Mouse (Mus musculus) forebrain, embryonic 14.5 days (tissue): Measurements from ENCODE around the gene Gbx2. TPM values are rescaled to one million over a fixed set of nuclear protein-coding genes. Genes with fewer than 3 reads are reported as not detected.

Experiments used
- ATAC-seq: fragments of 200-750 bp; cut with Nextera tagmentation; 2 replicates; pipeline ENCODE4 v1.8.0; 2017; ENCODE audit warnings: mild to moderate bottlenecking, moderate library complexity
- DNase-seq: peaks from one replicate; pipeline ENCODE4 v3.0.0-alpha.2; 2015; ENCODE audit warnings: low spot score
- H3K27ac ChIP-seq: fragments of 300-500 bp; sonication (generic); 2 replicates; pipeline ENCODE4 v1.5.1; 2014; ENCODE audit warnings: low read depth, mild to moderate bottlenecking, control low read depth, low read length, moderate library complexity
- H3K27me3 ChIP-seq: fragments of 300-500 bp; sonication (generic); replicated peaks from 2 replicates; pipeline ENCODE4 v1.6.1; 2014; ENCODE audit warnings: low read length, control low read depth, mixed read lengths; ENCODE audit not compliant: control insufficient read depth, insufficient read depth
- H3K36me3 ChIP-seq: fragments of 300-500 bp; sonication (generic); 2 replicates; pipeline ENCODE4 v1.6.1; 2014; ENCODE audit warnings: low read length, control low read depth; ENCODE audit not compliant: control insufficient read depth, insufficient read depth
- H3K4me1 ChIP-seq: fragments of 300-500 bp; sonication (generic); 2 replicates; pipeline ENCODE4 v1.6.1; 2014; ENCODE audit warnings: antibody characterized with exemption, low read length, control low read depth; ENCODE audit not compliant: control insufficient read depth, insufficient read depth
- H3K4me2 ChIP-seq: fragments of 300-500 bp; sonication (generic); 2 replicates; pipeline ENCODE4 v1.6.1; 2014; ENCODE audit warnings: mild to moderate bottlenecking, control low read depth, low read length
- H3K4me3 ChIP-seq: fragments of 300-500 bp; sonication (generic); 2 replicates; pipeline ENCODE4 v1.5.1; 2014; ENCODE audit warnings: low read depth, low read length, control low read depth
- H3K9ac ChIP-seq: fragments of 300-500 bp; sonication (generic); 2 replicates; pipeline ENCODE4 v1.6.1; 2014; ENCODE audit warnings: mild to moderate bottlenecking, low read length, control low read depth, moderate library complexity
- H3K9me3 ChIP-seq: fragments of 300-500 bp; sonication (generic); replicated peaks from 2 replicates; pipeline ENCODE4 v1.6.1; 2016; ENCODE audit warnings: low read length, control low read depth, mixed read lengths; ENCODE audit not compliant: control insufficient read depth
- WGBS: fragments of 180-500 bp; shearing (Covaris S2); extraction: QIAGEN DNeasy Blood & Tissue Kit; methylation state at CpG from one replicate; pipeline ENCODE4 v1.1.7; 2014; 5-methylcytosine and 5-hydroxymethylcytosine counted together
- polyA plus RNA-seq: library from polyadenylated mRNA; unstranded; fragments of >200 nt; fragmentation: Nextera tagmentation; extraction: Ambion mirVana; gene quantifications from 2 replicates; pipeline ENCODE4 v1.2.1, GENCODE M21; 2014

The Gbx2 gene
- polyA plus RNA-seq, result 20.3 and 20.7 TPM in 2 replicates

DNA sequence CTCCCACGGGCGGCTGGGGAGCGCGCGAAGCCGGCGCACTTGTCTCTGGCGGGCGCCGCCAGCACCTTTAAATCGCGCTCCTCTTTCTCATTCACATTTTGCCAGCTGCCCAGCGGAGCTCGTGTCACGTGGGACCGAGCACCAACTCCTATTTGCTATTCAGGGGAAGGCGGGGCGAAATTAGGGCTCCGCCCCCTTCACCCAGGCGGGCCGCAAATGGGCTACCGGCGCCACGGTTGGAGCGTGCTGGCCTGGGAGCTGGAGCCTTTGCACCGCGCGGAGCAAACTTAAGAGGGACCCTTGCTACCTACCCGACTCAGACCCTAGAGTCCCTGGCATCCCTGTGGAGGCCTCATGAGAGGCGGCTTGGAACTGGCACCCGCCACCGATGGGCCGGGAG is at the start of gene Gbx2:
TSS of gene Gbx2 (minus strand) at position 60 of the 400 bp plus-strand sequence.
- H3K9ac ChIP-seq, result peak within 1 kb of the TSS; percentile 44
- peak within 1 kb of the TSS; percentile 40; the same call in 1 of the 2 replicates for H3K27ac ChIP-seq
- ATAC-seq, result peak; percentile 66
- H3K4me1 ChIP-seq, result peaks cover 9% of the 10 kb centered on the region
- under 1% methylated on average over 33 of the region's 33 CpGs for WGBS
- H3K4me2 ChIP-seq, result peak within 1 kb of the TSS; percentile 50
- peaks cover 98% of the 10 kb centered on the region for H3K27me3 ChIP-seq
- peak; percentile 83 for DNase-seq
- H3K36me3 ChIP-seq, result no peaks in the 10 kb centered on the region
- H3K4me3 ChIP-seq, result peak within 1 kb of the TSS; percentile 35
- H3K9me3 ChIP-seq, result no peaks in the 10 kb centered on the region

DNA sequence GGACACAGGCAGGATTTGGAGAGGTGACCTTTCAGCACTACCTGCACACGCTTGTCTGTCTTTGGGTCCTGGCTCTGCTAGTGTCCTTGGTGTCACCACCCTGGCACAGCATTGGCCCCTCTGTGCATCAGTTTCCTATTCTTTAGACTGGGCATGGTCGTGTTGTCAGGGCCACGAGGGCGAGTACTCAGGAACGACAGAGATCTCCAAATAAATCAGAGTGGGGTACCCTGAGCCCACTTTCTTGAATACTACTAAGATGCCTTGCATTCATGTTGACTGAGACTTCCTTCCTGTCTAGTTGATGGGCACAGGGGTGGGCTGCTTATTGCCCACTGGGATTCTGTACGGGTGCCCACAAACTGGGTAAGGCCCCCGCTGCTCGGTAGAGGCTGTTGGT is 46.3 kb upstream of the Gbx2 start:
- H3K27ac ChIP-seq, result no peak overlapping the region
- WGBS, result 94% methylated on average over 8 of the region's 8 CpGs
- H3K4me2 ChIP-seq, result no peak overlapping the region

GRCm38 (mm10) chr1:89976411-89976810 is 45.4 kb upstream of the Gbx2 start:
- ATAC-seq, result no peak
- H3K27ac ChIP-seq, result no peak overlapping the region
- peaks cover 9% of the 10 kb centered on the region for H3K27me3 ChIP-seq
- H3K36me3 ChIP-seq, result no peaks in the 10 kb centered on the region
- no peak overlapping the region for H3K9ac ChIP-seq
- H3K4me2 ChIP-seq, result no peak overlapping the region
- 74% methylated on average over 8 of the region's 8 CpGs for WGBS
- H3K4me3 ChIP-seq, result no peak overlapping the region
- DNase-seq, result no peak
- no peaks in the 10 kb centered on the region for H3K9me3 ChIP-seq
- H3K4me1 ChIP-seq, result no peaks in the 10 kb centered on the region

More for the DNA sequence above, 46.3 kb upstream of the Gbx2 start:
- DNase-seq (no peak), ATAC-seq (no peak)
- Histone ChIP-seq H3K4me3 (no peak overlapping the region), H3K4me1 (no peaks in the 10 kb centered on the region), H3K27me3 (0 out of 2 replicates have a peak, but pooled peaks cover 3% of the 10 kb centered on the region), H3K36me3 (no peaks in the 10 kb centered on the region), H3K9me3 (no peaks in the 10 kb centered on the region), H3K9ac (no peak overlapping the region)

- WGBS, result 78% methylated on average over 8 of the region's 8 CpGs
- Histone ChIP-seq H3K36me3 (no peaks in the 10 kb centered on the region), H3K9ac (no peak overlapping the region), H3K27ac (no peak overlapping the region), H3K4me1 (no peaks in the 10 kb centered on the region), H3K27me3 (peaks cover 24% of the 10 kb centered on the region), H3K9me3 (no peaks in the 10 kb centered on the region), H3K4me3 (no peak overlapping the region), H3K4me2 (no peak overlapping the region)
- ATAC-seq (no peak), DNase-seq (no peak)
Observed at GRCm38 (mm10) chr1:89974541-89974940, 43.6 kb upstream of the Gbx2 start.

DNA sequence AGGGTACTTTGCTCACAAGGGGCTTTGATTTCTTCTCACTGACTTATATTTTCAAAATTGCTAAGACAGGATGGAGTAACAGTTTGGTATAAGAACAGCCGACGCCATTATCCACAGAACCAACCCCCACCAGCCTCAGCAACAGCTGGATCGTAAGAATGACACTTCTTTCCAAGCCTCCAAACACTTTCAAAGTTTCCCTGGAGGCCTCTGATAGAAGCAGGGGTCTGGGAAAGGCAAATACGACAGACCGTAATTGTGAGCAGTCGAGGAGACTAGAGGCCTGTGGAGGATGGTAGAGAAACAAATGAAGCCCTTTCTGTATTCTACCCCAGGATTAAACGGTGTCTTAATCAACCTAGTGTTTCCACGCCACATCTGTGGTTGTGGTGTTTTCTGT is 40.9 kb upstream of the Gbx2 start:
- H3K27me3 ChIP-seq, result peaks cover 50% of the 10 kb centered on the region
- 69% methylated on average over 8 of the region's 8 CpGs for WGBS
- ATAC-seq, result no peak

GRCm38 (mm10) chr1:89969714-89970110 is 38.7 kb upstream of the Gbx2 start:
- Histone ChIP-seq H3K27me3 (peaks cover 52% of the 10 kb centered on the region), H3K36me3 (no peaks in the 10 kb centered on the region), H3K4me3 (no peak overlapping the region), H3K4me1 (0 out of 2 replicates have a peak, but pooled peaks cover 4% of the 10 kb centered on the region), H3K9me3 (no peaks in the 10 kb centered on the region), H3K9ac (no peak overlapping the region), H3K27ac (no peak overlapping the region), H3K4me2 (no peak overlapping the region)
- 87% methylated on average over 4 of the region's 4 CpGs for WGBS
- ATAC-seq (no peak), DNase-seq (no peak)

More for the DNA sequence above, 40.9 kb upstream of the Gbx2 start:
- Histone ChIP-seq H3K27ac (no peak overlapping the region), H3K4me3 (no peak overlapping the region), H3K4me2 (no peak overlapping the region), H3K36me3 (no peaks in the 10 kb centered on the region), H3K4me1 (0 out of 2 replicates have a peak, but pooled peaks cover 4% of the 10 kb centered on the region), H3K9me3 (no peaks in the 10 kb centered on the region), H3K9ac (no peak overlapping the region)
- no peak for DNase-seq

DNA sequence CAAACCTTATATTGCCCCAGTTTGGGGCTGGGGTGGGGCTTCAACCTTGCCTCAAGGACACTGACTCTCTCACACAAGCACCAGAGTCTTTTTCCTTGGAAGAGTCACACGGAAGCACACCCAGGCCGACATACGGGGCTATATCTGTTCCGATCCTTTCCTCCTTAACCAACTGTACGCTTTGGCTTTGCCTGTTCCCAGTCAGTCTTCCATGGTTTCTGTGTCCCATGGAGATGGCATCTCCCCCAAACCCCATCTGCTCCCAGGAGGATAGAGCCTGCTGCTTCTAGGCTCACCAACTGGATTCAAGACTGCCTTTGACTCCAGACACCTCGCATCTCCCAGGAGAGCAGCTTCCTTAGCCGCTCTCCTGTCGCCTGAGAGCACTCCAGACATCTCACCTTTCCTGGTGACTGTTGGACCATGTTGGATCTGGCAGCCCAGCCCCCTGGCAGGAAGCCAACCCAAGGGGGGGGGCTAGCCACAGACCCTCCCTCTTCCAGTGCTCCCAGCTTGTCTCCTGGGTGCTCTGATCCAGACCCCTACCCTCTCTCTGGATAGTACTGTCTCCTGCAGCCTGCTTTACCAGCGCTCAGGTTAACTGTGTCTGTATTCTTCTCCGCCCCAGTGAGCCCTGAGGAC is 38.2 kb upstream of the Gbx2 start:
- H3K36me3 ChIP-seq, result no peaks in the 10 kb centered on the region
- WGBS, result 45% methylated on average over 10 of the region's 10 CpGs
- 0 out of 2 replicates have a peak, but pooled peaks cover 4% of the 10 kb centered on the region for H3K4me1 ChIP-seq
- 0 out of 2 replicates have a peak overlapping the region, but pooled peaks have one; percentile 51 for H3K4me3 ChIP-seq
- H3K4me2 ChIP-seq, result peak overlapping the region; percentile 79; the same call in 1 of the 2 replicates
- H3K27me3 ChIP-seq, result peaks cover 52% of the 10 kb centered on the region
- no peak overlapping the region for H3K27ac ChIP-seq
- DNase-seq (peak; percentile 20), ATAC-seq (no peak)
- H3K9me3 ChIP-seq, result no peaks in the 10 kb centered on the region
- H3K9ac ChIP-seq, result no peak overlapping the region

GRCm38 (mm10) chr1:89968111-89968851 is 37.3 kb upstream of the Gbx2 start:
- 0 out of 2 replicates have a peak overlapping the region, but pooled peaks have one; percentile 39 for H3K27ac ChIP-seq
- H3K4me2 ChIP-seq, result peak overlapping the region; percentile 79
- WGBS, result under 1% methylated on average over 82 of the region's 95 CpGs
- H3K4me3 ChIP-seq, result peak overlapping the region; percentile 51
- H3K9me3 ChIP-seq, result no peaks in the 10 kb centered on the region
- peak; percentile 65 for DNase-seq
- peak overlapping the region; percentile 61 for H3K9ac ChIP-seq
- H3K36me3 ChIP-seq, result no peaks in the 10 kb centered on the region
- peaks cover 53% of the 10 kb centered on the region for H3K27me3 ChIP-seq
- ATAC-seq, result peak; percentile 70
- 0 out of 2 replicates have a peak, but pooled peaks cover 4% of the 10 kb centered on the region for H3K4me1 ChIP-seq
